Mouse (Mus musculus): ENCODE data around the gene Rpl31. TPM values are rescaled to one million over a fixed set of nuclear protein-coding genes. Genes with fewer than 3 reads are reported as not detected.
A peak's percentile ranks its signal among the peaks of the same experiment; 100 is the strongest.

Gene Rpl31
- polyA plus RNA-seq (2016; fragmentation: Nextera tagmentation; extraction: Ambion mirVana): 371 and 423 TPM in 2 replicates

GRCm38 (mm10) chr1:39367601-39368266 is at the start of gene Rpl31:
Rpl31 (plus strand) TSS chr1:39367842.
- under 1% methylated on average over 62 of the region's 62 CpGs for WGBS
- peaks cover 34% of the 10 kb centered on the region for H3K36me3 ChIP-seq
- peak within 1 kb of the TSS; percentile 98 for H3K9ac ChIP-seq (replicated peaks)
- no peaks in the 10 kb centered on the region for H3K27me3 ChIP-seq
- H3K4me3 ChIP-seq: peak within 1 kb of the TSS; percentile 93
- ATAC-seq (ENCODE audit: low FRiP score, low read depth): peak; percentile 99
- H3K9me3 ChIP-seq: no peaks in the 10 kb centered on the region
- peak within 1 kb of the TSS; percentile 92 for H3K27ac ChIP-seq (replicated peaks)
- H3K4me1 ChIP-seq: peaks cover 18% of the 10 kb centered on the region
- H3K4me2 ChIP-seq (replicated peaks): peak within 1 kb of the TSS; percentile 93

GRCm38 (mm10) chr1:39317935-39318334 is 49.7 kb upstream of the Rpl31 start:
- Histone ChIP-seq H3K27me3 (no peaks in the 10 kb centered on the region), H3K4me3 (no peak overlapping the region), H3K9me3 (no peaks in the 10 kb centered on the region), H3K27ac (replicated peaks) (no peak overlapping the region), H3K4me1 (peaks cover 5% of the 10 kb centered on the region; the same call in 1 of the 2 replicates), H3K4me2 (replicated peaks) (no peak overlapping the region), H3K9ac (replicated peaks) (no peak overlapping the region), H3K36me3 (no peaks in the 10 kb centered on the region)
- ATAC-seq (ENCODE audit: low FRiP score, low read depth): no peak
- whole genome bisulfite sequencing: 79% methylated on average over 2 of the region's 2 CpGs

- H3K4me1 ChIP-seq: no peaks in the 10 kb centered on the region
- H3K9ac ChIP-seq (replicated peaks): no peak overlapping the region
- H3K9me3 ChIP-seq: no peaks in the 10 kb centered on the region
- no peaks in the 10 kb centered on the region for H3K27me3 ChIP-seq
- no peaks in the 10 kb centered on the region for H3K36me3 ChIP-seq
- no peak overlapping the region for H3K27ac ChIP-seq (replicated peaks)
- H3K4me2 ChIP-seq (replicated peaks): no peak overlapping the region
- WGBS: 92% methylated on average over 7 of the region's 7 CpGs
- H3K4me3 ChIP-seq: no peak overlapping the region
- ATAC-seq (ENCODE audit: low FRiP score, low read depth): no peak
Observed at GRCm38 (mm10) chr1:39318870-39319269, 48.8 kb upstream of the Rpl31 start.

GRCm38 (mm10) chr1:39321954-39322353 is 45.7 kb upstream of the Rpl31 start:
- H3K4me1 ChIP-seq: no peaks in the 10 kb centered on the region
- H3K27me3 ChIP-seq: no peaks in the 10 kb centered on the region
- no peak overlapping the region for H3K4me2 ChIP-seq (replicated peaks)
- H3K9me3 ChIP-seq: no peaks in the 10 kb centered on the region
- ATAC-seq (ENCODE audit: low FRiP score, low read depth): no peak
- H3K4me3 ChIP-seq: no peak overlapping the region
- no peaks in the 10 kb centered on the region for H3K36me3 ChIP-seq
- WGBS: 83% methylated on average over 6 of the region's 6 CpGs
- H3K27ac ChIP-seq (replicated peaks): no peak overlapping the region
- no peak overlapping the region for H3K9ac ChIP-seq (replicated peaks)

- no peak overlapping the region for H3K4me2 ChIP-seq (replicated peaks)
- no peaks in the 10 kb centered on the region for H3K9me3 ChIP-seq
- no peaks in the 10 kb centered on the region for H3K4me1 ChIP-seq
- 92% methylated on average over 6 of the region's 6 CpGs for WGBS
- no peak for ATAC-seq (ENCODE audit: low FRiP score, low read depth)
- H3K36me3 ChIP-seq: no peaks in the 10 kb centered on the region
- H3K4me3 ChIP-seq: no peak overlapping the region
- no peak overlapping the region for H3K27ac ChIP-seq (replicated peaks)
- no peak overlapping the region for H3K9ac ChIP-seq (replicated peaks)
- no peaks in the 10 kb centered on the region for H3K27me3 ChIP-seq
Observed at GRCm38 (mm10) chr1:39325228-39325627, 42.4 kb upstream of the Rpl31 start.

- 80% methylated on average over 7 of the region's 7 CpGs for WGBS
- no peak for ATAC-seq (ENCODE audit: low FRiP score, low read depth)
- no peak overlapping the region for H3K4me3 ChIP-seq
- no peak overlapping the region for H3K9ac ChIP-seq (replicated peaks)
- H3K9me3 ChIP-seq: no peaks in the 10 kb centered on the region
- H3K27me3 ChIP-seq: no peaks in the 10 kb centered on the region
- no peaks in the 10 kb centered on the region for H3K36me3 ChIP-seq
- H3K4me1 ChIP-seq: no peaks in the 10 kb centered on the region
- no peak overlapping the region for H3K27ac ChIP-seq (replicated peaks)
- H3K4me2 ChIP-seq (replicated peaks): no peak overlapping the region
Observed at GRCm38 (mm10) chr1:39327546-39327945, 40.1 kb upstream of the Rpl31 start.

- no peak for ATAC-seq (ENCODE audit: low FRiP score, low read depth)
- H3K36me3 ChIP-seq: no peaks in the 10 kb centered on the region
Observed at GRCm38 (mm10) chr1:39330857-39331594, 36.6 kb upstream of the Rpl31 start.

GRCm38 (mm10) chr1:39332456-39332855 is 35.2 kb upstream of the Rpl31 start:
- Histone ChIP-seq H3K4me2 (replicated peaks) (no peak overlapping the region), H3K27me3 (peaks cover 7% of the 10 kb centered on the region; the same call in 1 of the 2 replicates), H3K9me3 (no peaks in the 10 kb centered on the region), H3K4me1 (0 out of 2 replicates have a peak, but pooled peaks cover 3% of the 10 kb centered on the region), H3K36me3 (no peaks in the 10 kb centered on the region), H3K4me3 (no peak overlapping the region), H3K9ac (replicated peaks) (no peak overlapping the region), H3K27ac (replicated peaks) (no peak overlapping the region)
- 85% methylated on average over 4 of the region's 4 CpGs for WGBS
- no peak for ATAC-seq (ENCODE audit: low FRiP score, low read depth)

More at GRCm38 (mm10) chr1:39330857-39331594, 36.6 kb upstream of the Rpl31 start:
- H3K9me3 ChIP-seq: no peaks in the 10 kb centered on the region
- no peak overlapping the region for H3K27ac ChIP-seq (replicated peaks)
- no peak overlapping the region for H3K9ac ChIP-seq (replicated peaks)
- 0 out of 2 replicates have a peak, but pooled peaks cover 3% of the 10 kb centered on the region for H3K4me1 ChIP-seq
- H3K27me3 ChIP-seq: peaks cover 7% of the 10 kb centered on the region; the same call in 1 of the 2 replicates
- no peak overlapping the region for H3K4me2 ChIP-seq (replicated peaks)
- no peak overlapping the region for H3K4me3 ChIP-seq
- 83% methylated on average over 7 of the region's 7 CpGs for WGBS

- H3K4me2 ChIP-seq (replicated peaks): no peak overlapping the region
- H3K9me3 ChIP-seq: no peaks in the 10 kb centered on the region
- ATAC-seq (ENCODE audit: low FRiP score, low read depth): no peak
- no peak overlapping the region for H3K9ac ChIP-seq (replicated peaks)
- H3K27ac ChIP-seq (replicated peaks): no peak overlapping the region
- no peaks in the 10 kb centered on the region for H3K36me3 ChIP-seq
- no peak overlapping the region for H3K4me3 ChIP-seq
- 27% methylated on average over 15 of the region's 15 CpGs for WGBS
- peaks cover 11% of the 10 kb centered on the region; the same call in 1 of the 2 replicates for H3K27me3 ChIP-seq
- H3K4me1 ChIP-seq: 0 out of 2 replicates have a peak, but pooled peaks cover 3% of the 10 kb centered on the region
Observed at GRCm38 (mm10) chr1:39335561-39336196, 32.0 kb upstream of the Rpl31 start.

- 85% methylated on average over 8 of the region's 8 CpGs for WGBS
- no peak overlapping the region for H3K4me3 ChIP-seq
- ATAC-seq (ENCODE audit: low FRiP score, low read depth): no peak
- H3K4me1 ChIP-seq: 0 out of 2 replicates have a peak, but pooled peaks cover 3% of the 10 kb centered on the region
- H3K9ac ChIP-seq (replicated peaks): no peak overlapping the region
- H3K27ac ChIP-seq (replicated peaks): no peak overlapping the region
- H3K9me3 ChIP-seq: no peaks in the 10 kb centered on the region
- no peaks in the 10 kb centered on the region for H3K36me3 ChIP-seq
- peaks cover 11% of the 10 kb centered on the region; the same call in 1 of the 2 replicates for H3K27me3 ChIP-seq
- no peak overlapping the region for H3K4me2 ChIP-seq (replicated peaks)
Observed at GRCm38 (mm10) chr1:39336788-39337187, 30.9 kb upstream of the Rpl31 start.

GRCm38 (mm10) chr1:39338831-39339230 is 28.8 kb upstream of the Rpl31 start:
- Histone ChIP-seq H3K36me3 (no peaks in the 10 kb centered on the region), H3K27me3 (peaks cover 11% of the 10 kb centered on the region; the same call in 1 of the 2 replicates), H3K9ac (replicated peaks) (no peak overlapping the region), H3K27ac (replicated peaks) (no peak overlapping the region), H3K9me3 (no peaks in the 10 kb centered on the region), H3K4me2 (replicated peaks) (no peak overlapping the region), H3K4me3 (no peak overlapping the region), H3K4me1 (0 out of 2 replicates have a peak, but pooled peaks cover 3% of the 10 kb centered on the region)
- no peak for ATAC-seq (ENCODE audit: low FRiP score, low read depth)
- 80% methylated on average over 10 of the region's 10 CpGs for WGBS

- Histone ChIP-seq H3K4me2 (replicated peaks) (no peak overlapping the region), H3K9me3 (no peaks in the 10 kb centered on the region), H3K27me3 (peaks cover 11% of the 10 kb centered on the region; the same call in 1 of the 2 replicates), H3K36me3 (no peaks in the 10 kb centered on the region), H3K9ac (replicated peaks) (no peak overlapping the region), H3K4me1 (0 out of 2 replicates have a peak, but pooled peaks cover 3% of the 10 kb centered on the region), H3K27ac (replicated peaks) (no peak overlapping the region), H3K4me3 (no peak overlapping the region)
- WGBS: 51% methylated on average over 5 of the region's 5 CpGs
- no peak for ATAC-seq (ENCODE audit: low FRiP score, low read depth)
Observed at GRCm38 (mm10) chr1:39339455-39339854, 28.2 kb upstream of the Rpl31 start.
